Comparison of ENCODE assay signal across 8 mouse cellular contexts in the genomic region with DNA sequence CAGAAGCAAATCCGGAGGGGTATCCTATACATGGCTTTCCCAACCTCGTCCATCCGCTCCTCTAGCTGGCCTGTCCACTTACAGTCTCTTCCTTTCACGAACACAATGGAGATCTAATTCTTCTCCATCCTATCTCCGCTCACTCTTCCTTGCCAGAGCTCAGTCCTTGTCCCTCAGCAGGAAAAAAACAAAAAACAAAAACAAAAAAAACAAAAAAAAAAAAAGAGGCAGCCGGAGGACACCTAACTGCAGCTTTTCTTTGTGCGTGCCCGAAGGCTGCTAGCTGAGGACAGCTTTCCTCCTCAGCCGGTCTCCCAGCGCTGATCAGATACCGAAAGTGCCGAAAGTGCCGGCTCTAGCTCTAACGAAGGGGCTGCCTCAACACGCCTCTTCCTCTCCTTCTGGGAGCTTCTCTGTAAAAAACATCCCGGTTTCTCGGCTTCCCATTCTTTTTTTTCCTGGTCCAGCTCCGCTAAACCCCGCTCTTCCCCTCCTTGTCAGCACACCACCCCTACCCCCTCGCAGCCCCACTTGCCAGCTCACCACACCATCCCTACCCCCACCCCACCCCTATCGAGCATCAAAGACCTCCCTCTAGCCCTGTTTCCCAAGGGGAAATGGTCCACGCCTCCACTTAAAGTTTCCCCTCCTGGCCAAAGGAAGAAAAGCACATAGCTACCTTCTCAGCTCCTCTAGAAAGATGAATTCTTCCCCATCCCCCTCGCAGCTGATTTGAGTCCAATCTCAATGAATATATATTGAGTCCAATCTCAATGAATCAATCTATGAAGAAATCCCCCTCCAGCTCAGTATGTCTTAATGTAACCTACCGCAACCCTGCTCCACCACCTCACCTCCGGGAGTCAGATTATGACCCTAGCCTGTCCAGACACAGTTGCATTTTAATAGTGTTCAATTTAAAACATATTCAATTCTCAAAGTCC. TPM values are rescaled to one million over a fixed set of nuclear protein-coding genes. Genes with fewer than 3 reads are reported as not detected.
DNase-seq lines count a peak whose midpoint lies in the region; ATAC-seq and TF ChIP-seq lines count a peak whose summit lies in the region.

No protein-coding gene starts in this region.

- H3K4me2 ChIP-seq in heart, embryonic 15.5 days: peak overlapping the region; percentile 78
- peak overlapping the region; percentile 70 for H3K4me2 ChIP-seq in limb, embryonic 13.5 days (replicated peaks)
- peak overlapping the region; percentile 59 for H3K4me2 ChIP-seq in neural tube, embryonic 11.5 days (ENCODE audit: low read depth)

- peak overlapping the region; percentile 23 for H3K9ac ChIP-seq in heart, embryonic 15.5 days
- H3K9ac ChIP-seq in limb, embryonic 13.5 days: peak overlapping the region; percentile 70
- peak overlapping the region; percentile 85 for H3K9ac ChIP-seq in neural tube, embryonic 11.5 days (ENCODE audit: low read length)

- WGBS in heart, embryonic 15.5 days: 6% methylated on average over 25 of the region's 25 CpGs
- 2% methylated on average over 25 of the region's 25 CpGs for WGBS in limb, embryonic 13.5 days
- WGBS in neural tube, embryonic 11.5 days: 7% methylated on average over 25 of the region's 25 CpGs

- DNase-seq in adrenal gland, postnatal 10 days: peak; percentile 29
- DNase-seq in adrenal gland, adult 8-10 months: no peak
- no peak for DNase-seq in testis, postnatal 10 days (ENCODE audit: low spot score)
- DNase-seq in neural tube, embryonic 11.5 days (ENCODE audit: low spot score): peak; percentile 59
- DNase-seq in adipocyte (ENCODE audit: low spot score): no peak

- TF ChIP-seq POLR2A in testis, adult 2 months (IDR thresholded peaks at IDR 0.05; ENCODE audit: control insufficient read depth, low read depth, low read length): no peak; the same call in 1 of the 2 replicates

- H3K4me3 ChIP-seq in testis, adult 2 months (ENCODE audit: control insufficient read depth, low read depth, low read length): peak overlapping the region; percentile 8
- H3K4me3 ChIP-seq in heart, embryonic 15.5 days: peak overlapping the region; percentile 47
- H3K4me3 ChIP-seq in limb, embryonic 13.5 days: peak overlapping the region; percentile 57
- peak overlapping the region; percentile 41 for H3K4me3 ChIP-seq in neural tube, embryonic 11.5 days (ENCODE audit: low read depth, low read length)

- ATAC-seq in heart, embryonic 15.5 days (replicated peaks; ENCODE audit: insufficient number of reproducible peaks, insufficient read depth, low FRiP score, low read depth): 0 out of 2 replicates have a peak, but pooled peaks have one; percentile 13
- ATAC-seq in limb, embryonic 13.5 days (ENCODE audit: low FRiP score, low read depth): peak; percentile 57; the same call in 1 of the 2 replicates
- peak; percentile 70 for ATAC-seq in neural tube, embryonic 11.5 days (ENCODE audit: insufficient read depth, low FRiP score, low TSS enrichment)

- no peaks in the 10 kb centered on the region for H3K36me3 ChIP-seq in testis, adult 2 months (ENCODE audit: control insufficient read depth, insufficient read depth, low read length)
- no peaks in the 10 kb centered on the region for H3K36me3 ChIP-seq in heart, embryonic 15.5 days
- no peaks in the 10 kb centered on the region for H3K36me3 ChIP-seq in limb, embryonic 13.5 days
- H3K36me3 ChIP-seq in neural tube, embryonic 11.5 days (ENCODE audit: control insufficient read depth, insufficient read depth, low read length): no peaks in the 10 kb centered on the region

- no peak overlapping the region for H3K27ac ChIP-seq in testis, adult 2 months (ENCODE audit: control insufficient read depth, insufficient read depth, low read depth, low read length)
- H3K27ac ChIP-seq in heart, embryonic 15.5 days: peak overlapping the region; percentile 19
- H3K27ac ChIP-seq in limb, embryonic 13.5 days: peak overlapping the region; percentile 80
- H3K27ac ChIP-seq in neural tube, embryonic 11.5 days (ENCODE audit: low read depth, low read length): peak overlapping the region; percentile 29; the same call in 1 of the 2 replicates

- no peak for TF ChIP-seq CTCF in testis, adult 2 months (IDR thresholded peaks at IDR 0.05; ENCODE audit: control insufficient read depth, insufficient read depth, insufficient replicate concordance, low read depth, low read length)

- H3K9me3 ChIP-seq in heart, embryonic 15.5 days (replicated peaks): no peaks in the 10 kb centered on the region
- no peaks in the 10 kb centered on the region for H3K9me3 ChIP-seq in limb, embryonic 13.5 days
- no peaks in the 10 kb centered on the region for H3K9me3 ChIP-seq in neural tube, embryonic 11.5 days (ENCODE audit: control insufficient read depth, low read length)

- no peaks in the 10 kb centered on the region for H3K27me3 ChIP-seq in testis, adult 2 months (ENCODE audit: control insufficient read depth, insufficient read depth, low read length)
- no peaks in the 10 kb centered on the region for H3K27me3 ChIP-seq in heart, embryonic 15.5 days
- H3K27me3 ChIP-seq in limb, embryonic 13.5 days: no peaks in the 10 kb centered on the region
- no peaks in the 10 kb centered on the region for H3K27me3 ChIP-seq in neural tube, embryonic 11.5 days (ENCODE audit: control insufficient read depth, insufficient read depth, low read length)

- no peaks in the 10 kb centered on the region for H3K4me1 ChIP-seq in testis, adult 2 months (ENCODE audit: control insufficient read depth, insufficient read depth, low read length)
- peaks cover 4% of the 10 kb centered on the region; the same call in 1 of the 2 replicates for H3K4me1 ChIP-seq in heart, embryonic 15.5 days (replicated peaks)
- peaks cover 14% of the 10 kb centered on the region for H3K4me1 ChIP-seq in limb, embryonic 13.5 days
- H3K4me1 ChIP-seq in neural tube, embryonic 11.5 days (ENCODE audit: control insufficient read depth, insufficient read depth, low read length): no peaks in the 10 kb centered on the region; the same call in 1 of the 2 replicates

RNA-seq across cellular contexts. Expression of gene M6pr, which starts 11.0 kb away (rescaled TPM):
- total RNA-seq in adrenal gland, postnatal 10 days (2021): 100 to 1,000 TPM; 111 to 119 TPM
- total RNA-seq in adrenal gland, adult 8-10 months (2022): 100 to 1,000 TPM; 149 to 174 (median 167) TPM
- polyA plus RNA-seq in testis, adult 2 months (2012; rRNA removed): 19.8 and 24.3 TPM in 2 replicates
- polyA plus RNA-seq in heart, embryonic 15.5 days (2015; fragmentation: Nextera tagmentation; extraction: Ambion mirVana): 65.0 and 77.4 TPM in 2 replicates
- polyA plus RNA-seq in limb, embryonic 13.5 days (2015; fragmentation: Nextera tagmentation; extraction: Ambion mirVana): 77.6 and 79.1 TPM in 2 replicates
- 81.8 and 89.8 TPM in 2 replicates for polyA plus RNA-seq in neural tube, embryonic 11.5 days (2014; fragmentation: Nextera tagmentation; extraction: Ambion mirVana)

RNA-seq across cellular contexts. Expression of gene Klrg1, which starts 14.9 kb away (rescaled TPM):
- total RNA-seq in adrenal gland, postnatal 10 days (2021): under 1 TPM in 1 of 2 experiments, not detected in 1; 0.42 TPM
- total RNA-seq in adrenal gland, adult 8-10 months (2022): under 1 TPM in 1 of 4 experiments, not detected in 3; 0.35 TPM
- polyA plus RNA-seq in testis, adult 2 months (2012; rRNA removed): 0.16 and 0.18 TPM in 2 replicates
- polyA plus RNA-seq in heart, embryonic 15.5 days (2015; fragmentation: Nextera tagmentation; extraction: Ambion mirVana): 0.10 TPM in 1 of 2 replicates, not detected in the other
- polyA plus RNA-seq in limb, embryonic 13.5 days (2015; fragmentation: Nextera tagmentation; extraction: Ambion mirVana): 0.22 and 0.27 TPM in 2 replicates
- polyA plus RNA-seq in neural tube, embryonic 11.5 days (2014; fragmentation: Nextera tagmentation; extraction: Ambion mirVana): 0.23 TPM in 1 of 2 replicates, not detected in the other

RNA-seq across cellular contexts. Expression of gene Phc1, which starts 42.8 kb away (rescaled TPM):
- 10 to 100 TPM; 24.3 to 29.1 TPM for total RNA-seq in adrenal gland, postnatal 10 days (2021)
- total RNA-seq in adrenal gland, adult 8-10 months (2022): 10 to 100 TPM; 24.0 to 40.3 (median 30.0) TPM
- 193 and 198 TPM in 2 replicates for polyA plus RNA-seq in testis, adult 2 months (2012; rRNA removed)
- polyA plus RNA-seq in heart, embryonic 15.5 days (2015; fragmentation: Nextera tagmentation; extraction: Ambion mirVana): 8.5 and 11.5 TPM in 2 replicates
- 26.1 and 28.4 TPM in 2 replicates for polyA plus RNA-seq in limb, embryonic 13.5 days (2015; fragmentation: Nextera tagmentation; extraction: Ambion mirVana)
- polyA plus RNA-seq in neural tube, embryonic 11.5 days (2014; fragmentation: Nextera tagmentation; extraction: Ambion mirVana): 36.2 and 42.7 TPM in 2 replicates

Comparison
In these comparisons a context has a peak if more than half of its experiments do, and no peak if none do; other contexts are left out.
1. DNase-seq: peak in adrenal gland, postnatal 10 days (single experiment) and neural tube, embryonic 11.5 days (single experiment); none in adrenal gland, adult 8-10 months (single experiment), testis, postnatal 10 days (single experiment) and adipocyte (single experiment).
2. ATAC-seq: peak in every context shown above with its lines; median percentile 70 in neural tube, embryonic 11.5 days; 57 in limb, embryonic 13.5 days; 13 in heart, embryonic 15.5 days.
3. H3K9ac ChIP-seq: peak in every context shown above with its lines; median percentile 85 in neural tube, embryonic 11.5 days; 70 in limb, embryonic 13.5 days; 23 in heart, embryonic 15.5 days.
4. Peak in every context shown above with its lines, with median percentiles within 50 percentile points of each other: H3K4me3 ChIP-seq and H3K4me2 ChIP-seq.